Mouse (Mus musculus) natural killer cell, adult 2 months (primary cell): Measurements from ENCODE around the gene Brinp3.
"Not testable (repeated sequence)": the region's sequence is repeated elsewhere in the genome, so short reads cannot be mapped to it uniquely, and the experiment has no call there.

Experiments used
- DNase-seq, 2 experiments: peaks; one replicate each; pipeline ENCODE4 v3.0.0; 2022; ENCODE audit warnings: low spot score in 2 of 2

Gene Brinp3

GRCm38 (mm10) chr1:146494681-146495331, at the start of gene Brinp3:
Brinp3 (plus strand) TSS chr1:146494760.
- no peak for DNase-seq

GRCm38 (mm10) chr1:146494221-146494620, 339 bp upstream of the Brinp3 start:
- DNase-seq, result no peak

- no peak for DNase-seq
Observed at GRCm38 (mm10) chr1:146495386-146495785, 826 bp downstream of the Brinp3 start.

- no peak for DNase-seq
Observed at GRCm38 (mm10) chr1:146497381-146498081, 3.0 kb downstream of the Brinp3 start.

GRCm38 (mm10) chr1:146498085-146498779, 3.7 kb downstream of the Brinp3 start:
- DNase-seq, result no peak

- DNase-seq, result no peak
Observed at GRCm38 (mm10) chr1:146498780-146499114, 4.2 kb downstream of the Brinp3 start.

GRCm38 (mm10) chr1:146515377-146515776, 20.8 kb downstream of the Brinp3 start:
- no peak for DNase-seq

- no peak for DNase-seq
Observed at GRCm38 (mm10) chr1:146523727-146524573, 29.4 kb downstream of the Brinp3 start.

GRCm38 (mm10) chr1:146528572-146528971, 34.0 kb downstream of the Brinp3 start:
- no peak for DNase-seq

GRCm38 (mm10) chr1:146546847-146547428, 52.4 kb downstream of the Brinp3 start:
- no peak for DNase-seq

- no peak for DNase-seq
Observed at GRCm38 (mm10) chr1:146556982-146557381, 62.4 kb downstream of the Brinp3 start.

GRCm38 (mm10) chr1:146562144-146562543, 67.6 kb downstream of the Brinp3 start:
- DNase-seq, result no peak

GRCm38 (mm10) chr1:146584181-146584580, 89.6 kb downstream of the Brinp3 start:
- no peak for DNase-seq

- no peak for DNase-seq
Observed at GRCm38 (mm10) chr1:146632895-146633294, 138.3 kb downstream of the Brinp3 start.

- DNase-seq, result no peak
Observed at GRCm38 (mm10) chr1:146657214-146657613, 162.7 kb downstream of the Brinp3 start.

- DNase-seq, result no peak
Observed at GRCm38 (mm10) chr1:146700724-146701123, 206.2 kb downstream of the Brinp3 start.

GRCm38 (mm10) chr1:146719556-146719955, 225.0 kb downstream of the Brinp3 start:
- DNase-seq, result no peak

- DNase-seq, result not testable (repeated sequence)
Observed at GRCm38 (mm10) chr1:146724784-146725513, 230.4 kb downstream of the Brinp3 start.

GRCm38 (mm10) chr1:146751066-146751465, 256.5 kb downstream of the Brinp3 start:
- no peak for DNase-seq

- no peak for DNase-seq
Observed at GRCm38 (mm10) chr1:146783259-146783658, 288.7 kb downstream of the Brinp3 start.

GRCm38 (mm10) chr1:146787236-146787635, 292.7 kb downstream of the Brinp3 start:
- no peak for DNase-seq
